Mouse (Mus musculus): ENCODE results near the gene Gpa33.

GRCm38 (mm10) chr1:166149441-166149840 is 19.4 kb downstream of the Gpa33 start:
- TF ChIP-seq CTCF (IDR thresholded peaks at IDR 0.05; ENCODE audit: low read depth) = no peak
- no peak for TF ChIP-seq EP300 (IDR thresholded peaks at IDR 0.05; ENCODE audit: low read depth)

All from liver, embryonic 14.5 days (tissue).